Mouse (Mus musculus): ENCODE measurements around the gene Selenov. TPM values are rescaled to one million over a fixed set of nuclear protein-coding genes. Genes with fewer than 3 reads are reported as not detected.

Gene Selenov
- 1 to 10 TPM in 1 of 2 experiments, not detected in 1; 1.1 TPM for total RNA-seq (2021)
- long read RNA-seq, experiment 1, partial matches to known transcripts, result 0 of 2 reads
- long read RNA-seq, experiment 1, other reads (novel, unspliced or antisense), result 2 of 2 reads
- long read RNA-seq, experiment 2, result 0 reads

DNA sequence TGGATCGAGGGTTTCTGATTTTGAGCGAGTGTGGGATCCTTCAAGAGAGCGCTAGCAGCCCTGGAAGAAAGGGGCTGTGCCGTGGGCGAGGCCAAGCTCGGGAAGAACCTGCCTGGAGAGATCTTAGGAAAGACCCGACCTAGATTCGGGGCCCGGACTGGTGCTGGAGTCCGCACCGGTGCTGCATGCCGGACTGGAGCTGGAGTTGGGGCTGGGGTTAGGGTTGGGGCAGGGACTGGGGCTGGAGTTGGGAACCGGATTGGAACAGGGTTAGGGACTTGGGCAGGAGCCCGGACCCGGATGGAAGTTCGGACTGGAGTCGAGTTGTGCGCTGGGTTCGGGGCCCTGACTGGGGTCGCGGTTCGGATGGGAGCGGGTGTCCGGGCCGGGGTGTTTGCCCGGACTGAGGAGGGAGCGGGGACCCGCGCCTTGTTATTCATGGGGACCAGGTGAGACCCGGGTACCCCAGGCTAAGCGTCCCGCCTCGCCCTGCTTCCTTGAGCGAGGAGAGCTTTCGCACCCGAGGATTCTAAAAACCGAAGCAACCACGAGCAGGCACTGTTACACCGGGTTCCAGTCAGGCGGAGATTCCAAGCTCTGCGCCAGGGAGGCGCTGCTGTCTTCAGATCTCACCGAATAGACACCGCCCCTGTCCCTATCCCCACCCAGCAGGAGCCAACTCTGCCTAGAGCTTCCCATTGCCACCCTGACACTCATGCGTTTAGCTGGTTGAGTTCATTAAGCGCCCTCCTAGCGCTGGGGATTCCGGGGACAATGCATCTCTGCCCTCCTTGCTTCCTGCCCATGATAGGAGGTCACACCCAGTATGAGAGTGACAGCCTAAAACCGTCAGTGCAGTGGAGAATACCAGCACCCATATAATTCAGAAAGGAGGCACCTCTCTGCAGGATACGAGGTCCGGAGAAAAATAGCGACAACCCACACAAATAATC lies at the start of gene Selenov:
Gene Selenov, minus strand, starts transcription at position 549 of the 953 bp plus-strand sequence.
- DNase-seq, result peak; percentile 57 to 61

DNA sequence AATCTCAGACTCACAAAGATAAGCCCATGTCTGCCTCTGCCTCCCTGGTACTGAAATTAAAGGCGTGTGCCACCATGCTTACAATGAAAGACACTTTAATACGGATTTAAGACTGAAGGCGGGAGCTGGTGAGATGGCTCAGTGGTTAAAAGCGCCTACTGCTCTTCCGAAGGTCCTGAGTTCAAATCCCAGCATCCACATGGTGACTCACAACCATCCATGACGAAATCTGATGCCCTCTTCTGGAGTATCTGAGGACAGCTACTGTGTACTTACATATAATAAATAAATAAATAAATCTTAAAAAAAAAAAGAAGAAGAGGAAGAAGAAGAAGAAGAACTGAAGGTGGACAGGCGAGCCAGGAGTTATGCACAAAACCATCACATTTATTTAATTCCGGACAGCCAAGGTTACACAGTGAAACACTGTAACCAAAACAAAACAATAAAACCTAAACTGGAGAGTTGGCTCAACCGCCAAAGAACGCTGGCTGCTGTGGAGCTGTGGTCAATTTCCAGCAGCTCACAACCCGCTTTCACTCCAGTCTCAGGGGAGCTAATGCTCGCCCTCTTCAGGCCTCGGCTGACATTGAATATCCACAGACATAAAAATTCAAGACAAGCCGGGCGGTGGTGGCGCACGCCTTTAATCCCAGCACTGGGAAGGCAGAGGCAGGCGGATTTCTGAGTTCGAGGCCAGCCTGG lies 48.4 kb upstream of the Selenov start:
- peak; percentile 71 to 75 for DNase-seq

DNA sequence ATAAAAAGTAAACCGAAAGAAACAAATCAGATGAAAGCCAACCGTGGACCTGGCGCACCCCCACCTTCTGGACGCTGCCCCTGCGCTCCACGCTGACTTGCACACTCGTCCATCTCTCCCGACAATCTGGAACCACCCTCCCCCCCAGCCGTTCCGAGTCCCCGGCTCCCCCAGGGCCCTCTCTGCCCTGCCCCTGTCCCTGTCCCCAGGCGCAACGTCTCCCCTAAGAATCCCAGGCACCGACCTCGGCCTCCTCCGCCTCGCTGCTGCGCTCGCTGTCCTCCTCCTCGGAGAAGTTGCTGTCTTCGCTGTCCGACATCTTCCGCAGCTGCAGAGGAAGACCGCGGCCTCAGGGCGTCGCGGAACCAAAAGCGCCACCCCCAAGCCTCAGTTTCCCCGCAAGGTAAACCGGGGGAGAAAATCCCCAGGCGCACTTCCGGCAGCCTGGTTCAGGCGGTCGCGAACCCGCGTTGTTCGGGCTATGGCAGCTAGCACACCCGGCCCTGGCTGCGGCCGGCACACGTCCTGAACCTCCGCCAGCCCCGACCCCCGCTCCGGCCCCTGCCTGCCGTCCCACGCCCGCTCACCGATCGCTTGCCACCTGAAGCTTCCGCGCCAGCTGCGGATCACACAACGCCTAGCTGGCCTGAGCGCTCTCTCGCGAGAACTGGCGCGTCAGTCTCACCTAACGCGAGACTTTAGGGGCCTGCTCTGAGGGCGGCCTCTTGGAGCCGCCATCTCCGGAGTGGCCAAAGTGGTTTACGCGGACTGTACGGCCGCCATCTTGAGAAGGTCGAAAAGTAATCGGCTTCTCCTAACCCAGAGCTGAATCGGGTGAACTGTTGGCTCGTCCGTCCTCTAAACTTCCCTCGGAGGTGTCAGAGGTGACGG lies 47.4 kb upstream of the Selenov start, which contains the start of gene Supt5:
Gene Supt5, minus strand, starts transcription at position 639 of the 891 bp plus-strand sequence.
- peak; percentile 98 for DNase-seq

DNA sequence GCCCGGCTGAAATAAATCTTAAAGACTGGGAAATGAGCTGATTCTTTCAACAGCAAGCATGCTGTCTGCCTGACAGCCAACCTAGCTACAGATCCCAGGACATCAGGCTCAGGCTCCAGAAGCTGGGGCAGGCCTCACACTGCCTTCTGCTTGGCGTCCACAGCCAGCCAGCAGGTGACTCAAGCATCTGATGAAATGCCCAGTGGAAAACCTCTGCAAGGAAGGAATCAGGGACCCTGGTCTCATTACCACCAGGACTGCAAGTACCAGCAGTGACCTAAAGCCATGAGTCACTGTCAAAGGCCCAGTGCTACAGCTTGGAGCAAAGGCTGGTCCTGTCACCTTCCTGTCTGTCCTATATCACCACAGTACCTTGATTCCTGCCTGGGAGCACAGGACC lies 44.5 kb upstream of the Selenov start:
- DNase-seq, result peak; percentile 52 to 62

DNA sequence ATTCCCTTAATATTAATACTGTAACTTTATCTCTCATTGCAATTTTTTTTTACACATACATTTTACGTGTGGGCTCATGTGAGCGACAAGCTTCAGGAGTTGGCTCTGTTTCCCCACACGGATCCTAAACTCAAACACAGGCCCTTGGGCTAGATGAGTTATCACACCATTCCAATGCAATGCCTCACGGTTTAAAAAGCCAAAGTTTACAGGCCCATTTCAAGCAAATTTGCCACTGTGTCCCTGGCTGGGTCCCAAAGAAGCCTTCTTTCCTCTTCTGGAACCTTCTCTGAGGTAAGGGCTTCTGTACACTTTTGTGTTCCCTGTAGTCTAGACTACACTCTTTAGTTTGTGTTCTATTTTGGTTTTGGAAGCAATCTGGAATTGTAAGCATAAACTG lies 43.5 kb upstream of the Selenov start:
- DNase-seq, result no peak

DNA sequence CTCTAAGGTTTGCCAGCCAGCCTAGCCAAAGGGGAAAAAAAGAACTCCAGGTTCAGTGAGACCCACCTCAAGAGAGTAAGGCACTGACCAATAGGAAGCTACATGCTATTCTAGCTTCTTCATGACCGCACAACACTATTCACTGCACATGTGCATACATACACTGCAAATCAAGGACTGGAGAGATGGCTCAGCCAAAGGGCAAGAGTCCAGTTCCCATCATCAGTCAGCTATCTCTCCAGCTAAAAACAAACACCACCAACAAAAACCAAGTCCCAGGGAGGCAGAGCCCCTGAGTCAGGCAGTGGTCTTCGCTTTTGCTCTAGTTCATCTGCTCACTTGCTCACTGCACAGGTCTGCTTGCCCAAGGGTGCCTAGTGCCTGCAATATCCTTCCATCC lies 37.3 kb upstream of the Selenov start:
- no peak for DNase-seq

DNA sequence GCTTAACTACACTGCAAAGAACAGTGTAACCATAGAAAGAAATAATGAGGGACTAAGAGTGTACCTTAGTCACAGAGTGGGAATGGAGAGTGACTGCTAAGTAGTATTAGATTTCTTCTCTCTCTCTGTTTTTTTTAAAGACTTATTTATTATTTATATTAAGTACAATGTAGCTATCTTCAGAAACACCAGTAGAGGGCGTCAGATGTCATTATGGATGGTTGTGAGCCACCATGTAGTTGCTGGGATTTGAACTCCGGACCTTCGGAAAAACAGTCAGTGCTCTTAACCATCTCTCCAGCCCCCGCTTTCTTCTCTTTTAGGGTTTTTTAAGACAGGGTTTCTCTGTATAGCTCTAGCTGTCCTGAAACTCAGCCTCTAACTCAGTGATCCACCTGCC lies 35.5 kb upstream of the Selenov start:
- no peak for DNase-seq

DNA sequence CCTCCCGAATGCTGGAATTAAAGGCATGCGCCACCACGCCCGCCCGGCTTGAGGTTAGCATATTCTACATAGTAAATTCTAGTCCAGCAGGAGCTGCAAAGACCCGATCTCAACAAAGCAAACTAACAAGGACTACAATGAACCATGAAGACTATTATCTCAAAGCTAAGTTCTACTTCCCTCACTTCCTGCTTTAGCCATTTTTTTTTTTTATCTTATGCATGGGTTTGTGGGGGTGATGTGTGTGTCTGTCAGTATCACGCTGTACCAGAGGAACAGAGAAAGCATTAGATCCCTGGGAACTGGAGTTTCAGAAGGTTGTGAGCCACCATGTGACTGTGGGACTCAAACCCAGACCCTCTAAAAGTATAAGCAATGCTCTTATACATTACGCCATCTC lies 34.3 kb upstream of the Selenov start:
- no peak for DNase-seq

DNA sequence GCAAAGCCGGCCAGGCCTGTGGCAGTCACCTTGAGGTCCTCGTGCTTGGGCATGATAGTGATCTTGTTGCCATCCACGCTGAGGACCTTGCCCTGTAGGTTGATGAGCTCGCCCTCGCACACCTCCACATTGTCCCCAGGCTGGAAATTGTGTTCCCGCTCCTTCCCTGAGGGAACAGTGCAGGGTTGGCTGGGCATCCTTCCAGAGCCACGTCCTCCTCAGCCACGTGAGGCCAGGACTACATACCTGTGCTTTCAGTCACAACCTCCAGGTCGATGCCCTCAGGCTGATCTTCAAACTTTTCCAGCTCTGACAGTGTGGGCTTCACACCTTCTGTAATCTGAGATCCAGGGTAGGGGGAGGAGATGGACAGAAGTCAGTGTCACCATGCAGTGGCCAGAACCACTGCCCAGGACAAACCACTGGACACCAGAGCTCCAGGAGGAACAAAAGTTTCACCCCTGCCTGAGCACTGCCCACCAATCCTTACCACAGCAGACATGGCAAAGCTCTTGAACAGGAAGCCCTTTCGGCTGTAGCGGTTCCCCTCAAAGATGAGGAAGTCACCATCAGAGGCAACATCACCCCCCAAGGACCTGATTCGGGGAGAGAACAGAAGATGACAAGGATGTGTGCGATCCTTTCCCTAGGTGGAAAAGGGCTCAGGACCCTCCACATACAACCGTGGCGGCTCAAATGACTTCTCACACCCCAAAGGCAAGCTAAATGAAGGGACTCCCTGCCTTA lies 31.2 kb upstream of the Selenov start:
- no peak for DNase-seq

DNA sequence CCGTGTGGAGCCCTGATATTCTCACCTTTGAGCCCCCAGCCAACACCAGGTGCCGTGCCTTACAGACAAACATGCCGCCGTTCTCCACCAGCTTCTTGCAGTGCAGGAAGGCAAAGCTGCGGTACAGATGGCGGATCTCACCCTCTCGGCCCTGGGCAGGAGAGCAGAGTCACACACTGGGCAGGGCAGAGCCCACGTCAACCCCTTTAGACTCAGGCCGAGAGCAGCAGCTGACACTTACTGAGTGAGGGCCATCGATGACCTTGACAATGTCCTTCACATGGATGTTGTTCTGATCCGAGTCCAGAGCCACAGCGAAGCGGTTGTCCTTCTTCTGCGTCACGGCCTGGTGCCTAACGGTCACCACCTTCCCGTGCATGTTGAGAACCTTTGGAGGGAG lies 27.7 kb upstream of the Selenov start:
- DNase-seq, result peak; percentile 65 to 70

DNA sequence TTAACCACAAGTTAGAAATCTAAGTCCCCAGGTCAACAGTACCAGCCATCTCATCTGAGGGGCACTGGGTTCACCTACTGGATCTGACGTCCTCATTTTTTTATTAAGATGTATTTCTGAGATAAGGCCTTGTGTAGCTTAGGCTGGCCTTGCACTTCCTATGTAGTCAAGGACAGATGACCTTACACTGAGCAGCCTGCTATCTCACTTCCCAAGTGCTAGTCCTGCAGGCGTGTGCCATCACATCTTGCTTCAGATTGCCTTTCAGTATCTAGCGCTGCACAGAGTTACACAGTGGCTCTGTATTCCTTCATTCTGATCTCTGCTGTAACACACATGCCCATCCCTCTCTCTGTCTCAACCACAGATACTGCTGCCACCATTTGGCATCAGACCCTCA lies 27.1 kb upstream of the Selenov start:
- peak in 1 of 2 experiments; percentile 20 for DNase-seq

DNA sequence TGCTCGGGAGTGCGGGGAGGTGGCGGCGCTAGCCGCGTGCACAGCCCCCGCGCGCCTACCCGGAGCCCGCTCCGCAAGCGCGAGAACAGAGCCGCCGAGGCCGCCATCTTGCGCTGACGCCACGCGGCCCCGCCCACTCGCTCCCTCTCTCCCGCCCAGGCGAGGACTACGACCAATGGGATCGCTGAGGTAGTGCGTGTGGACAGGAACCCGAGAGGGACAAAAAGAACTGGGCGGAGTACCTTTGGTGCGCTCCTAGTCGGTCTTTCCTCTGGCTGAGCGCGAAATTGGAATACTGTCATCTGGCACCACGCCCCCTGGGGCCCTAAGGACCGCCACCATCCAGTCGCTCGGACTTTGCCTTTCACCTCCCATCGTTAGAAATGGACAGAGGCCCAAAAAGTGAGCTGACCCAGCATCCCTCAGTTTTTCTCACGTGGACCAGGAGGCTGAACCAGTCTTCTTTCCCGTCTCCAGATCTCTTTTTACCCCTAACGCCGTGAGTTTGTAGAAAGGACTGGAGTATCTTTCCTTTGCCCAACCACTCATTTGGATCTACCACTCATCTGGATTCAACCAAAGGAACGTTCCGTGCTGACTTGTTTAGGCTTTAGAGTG lies 21.0 kb upstream of the Selenov start, which contains the start of gene Timm50:
Gene Timm50, minus strand, starts transcription at position 147 of the 618 bp plus-strand sequence.
- peak; percentile 99 for DNase-seq

DNA sequence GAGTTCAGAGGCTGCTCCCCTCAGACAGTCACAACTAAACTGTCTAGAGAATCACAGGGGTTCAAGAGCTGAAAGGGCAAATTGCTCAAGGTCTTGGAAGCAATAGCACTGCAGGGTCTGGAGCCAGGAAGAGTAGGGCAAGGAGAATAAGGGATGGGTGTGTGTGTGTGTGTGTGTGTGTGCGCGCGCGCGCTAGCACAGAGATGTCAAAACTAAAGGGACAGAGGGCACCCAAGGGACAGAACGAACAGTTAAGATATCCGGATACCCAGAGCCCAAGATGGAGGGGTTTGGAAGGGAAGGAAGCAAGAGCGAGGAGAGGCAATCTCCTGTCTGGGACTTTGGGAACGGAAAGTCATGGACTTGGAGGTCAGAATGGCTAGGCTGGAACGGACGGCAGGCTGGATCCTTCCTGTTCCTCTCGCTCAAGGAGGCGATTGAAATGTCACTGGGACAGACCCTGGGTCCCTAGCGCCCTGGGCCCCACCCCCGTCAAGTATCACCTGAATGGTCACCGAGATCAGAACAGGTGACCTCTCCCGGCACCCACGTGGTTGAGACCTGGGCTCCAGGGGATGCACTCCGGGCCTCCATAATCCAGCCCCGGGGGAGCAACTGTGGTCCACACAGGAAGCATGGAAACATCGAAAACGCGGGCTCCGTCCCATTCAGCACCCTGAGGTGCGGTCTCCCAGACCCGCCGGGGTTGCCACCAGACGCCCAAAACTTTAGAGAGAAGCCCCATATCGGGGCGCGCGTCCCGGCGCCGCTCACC lies 20.4 kb upstream of the Selenov start:
- peak in 1 of 2 experiments; percentile 28 for DNase-seq

DNA sequence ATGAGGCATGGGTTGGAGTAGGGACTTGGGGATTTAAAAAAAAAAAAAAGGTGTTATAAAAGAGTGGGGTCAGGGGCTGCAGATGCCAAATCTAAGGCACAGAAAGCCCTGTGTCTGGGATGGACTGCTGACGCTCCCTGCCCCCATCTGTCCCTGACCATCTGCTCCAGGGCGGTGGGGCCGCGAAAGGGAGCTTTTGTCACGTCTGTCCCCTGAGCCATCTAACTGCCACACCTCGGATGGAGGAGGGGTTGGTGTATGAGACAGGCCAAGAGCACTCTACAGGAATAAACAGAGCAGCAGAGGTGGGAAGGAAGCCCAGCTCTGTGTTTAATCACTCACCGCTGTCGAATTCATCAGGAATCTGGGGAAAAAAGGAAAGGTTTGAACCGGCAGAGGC lies 18.8 kb upstream of the Selenov start:
- DNase-seq, result no peak

DNA sequence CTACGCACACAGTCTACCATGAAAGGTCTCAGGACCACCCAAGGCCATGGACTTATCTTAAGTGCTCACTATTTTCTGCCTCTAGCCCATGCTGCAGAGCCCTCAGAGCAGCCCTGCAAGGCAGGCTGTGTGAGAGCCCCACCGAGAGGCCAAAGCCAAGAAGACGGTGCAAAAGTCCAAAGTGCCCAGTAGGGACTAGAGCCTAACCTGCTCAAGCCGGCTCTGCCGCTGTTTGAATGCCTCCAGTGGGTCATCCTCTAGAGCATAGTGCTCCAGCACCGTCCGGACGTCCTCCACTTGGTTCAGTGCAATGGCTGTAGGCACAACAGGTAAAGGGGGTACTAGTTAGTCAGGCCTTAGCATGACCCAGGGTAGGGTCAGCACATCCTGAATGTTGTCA lies 15.2 kb upstream of the Selenov start:
- DNase-seq, result no peak

DNA sequence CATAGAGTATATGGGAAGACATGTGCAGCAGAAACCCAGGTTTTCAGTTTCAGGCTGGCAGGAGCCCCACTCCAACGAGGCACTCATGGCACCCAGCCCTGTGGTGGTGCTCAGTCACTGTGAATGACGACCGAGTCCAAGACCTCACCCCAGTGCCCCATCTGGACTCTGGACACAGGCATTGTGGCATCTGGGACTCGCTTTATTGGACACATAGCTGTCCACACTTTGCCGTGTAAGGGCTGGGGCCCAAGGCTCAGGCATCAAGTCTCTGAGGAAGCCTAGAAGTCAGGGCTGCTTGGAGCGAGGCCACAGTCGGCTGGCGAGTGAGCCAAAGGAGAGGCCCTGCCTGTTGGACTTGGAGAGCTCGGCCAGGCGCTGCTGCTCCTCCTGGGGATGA lies 14.7 kb upstream of the Selenov start:
- peak in 1 of 2 experiments; percentile 59 for DNase-seq

DNA sequence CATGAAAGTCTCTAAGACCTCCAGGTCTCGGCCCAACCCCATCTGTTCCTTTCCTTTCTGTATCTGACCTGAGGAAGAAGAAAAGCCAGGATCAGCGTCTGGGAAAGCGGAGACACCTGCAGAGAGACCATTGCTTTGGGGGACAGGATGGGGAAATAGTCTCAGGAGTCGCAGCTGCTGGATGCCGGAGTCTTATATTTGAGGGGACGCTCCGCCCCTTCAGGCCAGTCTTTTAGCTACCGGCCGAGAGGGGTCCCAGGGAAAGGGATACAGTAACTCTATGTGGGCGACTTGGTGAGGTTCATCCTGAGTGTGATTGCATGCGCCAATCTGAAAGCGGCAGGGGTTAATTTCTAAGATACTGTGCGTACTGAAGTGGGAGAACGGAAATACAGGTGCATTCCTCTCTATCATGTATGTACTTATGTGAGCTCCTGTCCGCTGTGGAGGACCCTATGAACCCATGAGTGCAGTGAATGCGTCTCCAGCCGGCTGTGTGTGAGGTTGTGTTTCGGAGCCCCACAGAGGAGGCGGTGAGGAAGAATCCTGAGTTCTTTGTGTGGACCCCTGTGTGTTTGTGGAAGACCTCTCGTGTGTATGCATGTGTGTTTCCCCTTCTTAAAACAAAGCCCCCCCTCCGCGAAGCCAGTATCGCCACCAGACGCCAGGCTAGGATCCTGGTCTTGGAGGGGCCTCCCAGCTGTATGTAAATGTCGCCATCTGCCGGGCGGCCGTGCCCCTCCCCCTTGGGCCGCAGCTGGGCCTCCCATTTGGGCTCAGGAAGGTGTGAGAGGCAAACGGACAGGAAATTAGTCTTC lies 10.8 kb upstream of the Selenov start, which contains the start of gene Dll3:
Gene Dll3, minus strand, starts transcription at position 623 of the 818 bp plus-strand sequence.
- DNase-seq, result peak; percentile 70 to 75

DNA sequence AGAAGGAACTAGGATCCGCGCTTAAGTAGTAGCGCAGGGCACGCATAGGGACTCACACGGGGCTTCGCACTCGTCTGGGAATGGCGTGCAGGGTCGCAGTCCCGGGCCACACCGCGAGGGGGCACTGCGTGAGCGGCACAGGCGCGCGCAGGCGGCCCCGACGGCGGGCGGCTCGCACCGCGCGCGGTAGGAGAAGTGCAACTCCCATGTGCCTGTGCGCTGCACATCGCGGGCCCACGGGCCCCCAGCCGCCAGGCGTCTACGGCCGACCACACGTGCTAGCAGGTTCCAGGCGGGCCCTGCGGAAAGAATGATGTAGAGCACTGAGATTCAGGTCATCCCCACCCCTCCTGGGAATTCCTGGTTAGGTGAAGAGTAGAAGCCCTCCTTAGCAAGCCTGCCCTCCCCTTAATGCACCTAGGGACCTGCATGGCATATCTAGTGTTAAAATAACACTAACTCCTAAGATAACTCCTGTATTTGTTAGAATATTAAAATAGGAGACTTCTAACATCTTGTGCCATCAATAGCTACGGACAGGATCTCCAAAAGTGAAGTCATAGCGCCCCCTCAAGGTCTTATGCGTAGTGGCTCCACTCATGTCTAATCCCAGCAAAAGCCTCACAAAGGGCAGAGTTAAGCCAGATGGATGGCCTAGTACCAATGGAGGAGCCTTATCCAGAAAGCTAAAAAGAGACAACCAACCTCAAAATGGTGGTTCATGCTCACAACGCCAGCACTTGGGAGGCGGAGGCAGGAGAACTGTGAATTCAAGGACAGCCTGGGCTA lies 8.0 kb upstream of the Selenov start:
- peak; percentile 49 to 70 for DNase-seq
